Mouse (Mus musculus) lung, postnatal 0 days (tissue): Measurements from ENCODE around the gene Hist1h1e.

ENCODE experiments used
- CTCF ChIP-seq: IDR thresholded peaks from 2 replicates; pipeline ENCODE4 v1.5.1; 2016; ENCODE audit warnings: antibody characterized with exemption, mild to moderate bottlenecking
- EP300 ChIP-seq: IDR thresholded peaks from 2 replicates; pipeline ENCODE4 v1.6.1; 2016; ENCODE audit warnings: antibody characterized with exemption, mild to moderate bottlenecking, control low read depth

DNA sequence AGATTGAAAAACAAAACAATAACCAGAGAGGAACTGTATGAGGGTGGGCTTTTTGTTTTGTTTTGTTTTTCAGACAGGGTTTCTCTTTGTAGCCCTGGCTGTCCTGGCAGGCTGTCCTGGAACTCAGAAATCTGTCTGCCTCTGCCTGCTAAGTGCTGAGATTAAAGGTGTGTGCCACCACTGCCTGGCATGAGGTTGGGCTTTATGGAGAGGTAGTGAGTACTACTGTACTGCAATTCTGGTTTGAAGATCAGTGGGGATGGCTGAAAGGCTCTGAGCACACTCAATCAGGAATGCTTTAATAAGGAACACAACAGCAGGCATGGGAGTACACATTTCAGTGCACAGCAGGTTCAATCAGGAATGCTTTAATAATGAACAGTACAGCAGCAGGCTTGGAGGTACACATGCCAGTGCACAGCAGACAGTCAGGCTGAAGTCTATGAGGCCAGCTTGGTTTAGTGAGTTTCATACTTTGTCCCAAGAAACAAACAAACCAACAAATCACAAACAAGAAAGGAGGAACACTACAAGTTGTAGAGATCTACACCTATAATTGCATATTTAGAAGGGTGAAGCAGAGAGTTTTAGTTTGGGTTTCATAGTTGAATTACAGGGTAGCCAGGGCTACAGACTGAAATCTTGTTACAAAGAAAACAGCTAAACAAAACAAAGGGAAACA, 38.8 kb downstream of the Hist1h1e start:
- no peak for TF ChIP-seq CTCF
- no peak for TF ChIP-seq EP300
